Mouse (Mus musculus) CH12.LX (cell line): ENCODE measurements around the gene Rft1. TPM values are rescaled to one million over a fixed set of nuclear protein-coding genes. Genes with fewer than 3 reads are reported as not detected.

ENCODE experiments used
- DNase-seq: peaks from one replicate; pipeline ENCODE4 v3.0.0-alpha.2; 2013; ENCODE audit errors: extremely low read depth
- H3K27ac ChIP-seq: 2 replicates; pipeline ENCODE4 v1.5.1; 2012; ENCODE audit warnings: low read depth, mild to moderate bottlenecking, control low read depth, moderate library complexity; ENCODE audit not compliant: insufficient read depth
- H3K27me3 ChIP-seq: replicated peaks from 2 replicates; pipeline ENCODE3; 2012; ENCODE audit warnings: inconsistent platforms
- H3K36me3 ChIP-seq, 2 experiments: replicated peaks in 1 of 2; 2 replicates each; pipeline versions ENCODE3 to v1.6.1; 2012; ENCODE audit warnings: inconsistent platforms in 1 of 2, low read length in 1 of 2, mild to moderate bottlenecking in 1 of 2, mixed read lengths in 1 of 2, moderate library complexity in 1 of 2; ENCODE audit not compliant: control insufficient read depth in 1 of 2, insufficient read depth in 1 of 2
- H3K4me1 ChIP-seq, 2 experiments: 2 replicates each; pipeline ENCODE4 v1.6.1; 2012; ENCODE audit warnings: inconsistent platforms in 1 of 2, moderate library complexity in 1 of 2; ENCODE audit not compliant: insufficient read depth in 2 of 2, control insufficient read depth in 1 of 2
- H3K4me2 ChIP-seq: 2 replicates; pipeline ENCODE4 v1.6.1; 2012; ENCODE audit warnings: low read depth, mild to moderate bottlenecking, control low read depth; ENCODE audit not compliant: poor library complexity, insufficient read depth, severe bottlenecking
- H3K4me3 ChIP-seq, 3 experiments: fragments of 150-350 bp in 1 of 3; sonication (generic) in 1 of 3; replicated peaks in 1 of 3; 2 replicates each; pipeline versions ENCODE3 to v1.5.1; 2011 to 2012; ENCODE audit warnings: low read depth in 2 of 3, low read length in 2 of 3, mild to moderate bottlenecking in 2 of 3, moderate library complexity in 2 of 3, control low read depth in 1 of 3, improper control_type of control experiment in 1 of 3, inconsistent platforms in 1 of 3, mixed read lengths in 1 of 3; ENCODE audit not compliant: poor library complexity in 1 of 3
- H3K79me2 ChIP-seq: replicated peaks from 2 replicates; pipeline ENCODE4 v1.6.1; 2012; ENCODE audit warnings: mild to moderate bottlenecking, moderate library complexity; ENCODE audit not compliant: control insufficient read depth, poor library complexity, insufficient read depth, severe bottlenecking; ENCODE audit errors: extremely low read depth
- H3K9ac ChIP-seq: 2 replicates; pipeline ENCODE4 v1.6.1; 2012; ENCODE audit warnings: low read depth, mild to moderate bottlenecking, control low read depth, moderate library complexity; ENCODE audit not compliant: insufficient read depth
- H3K9me3 ChIP-seq: replicated peaks from 2 replicates; pipeline ENCODE3; 2012; ENCODE audit warnings: low read length, inconsistent platforms, mixed read lengths
- CTCF ChIP-seq, 2 experiments: IDR thresholded peaks in 1 of 2; conservative IDR thresholded peaks in 1 of 2; 2 replicates each; pipeline ENCODE4 v1.5.1; 2011 to 2012; ENCODE audit warnings: low read depth in 2 of 2, low read length in 2 of 2, improper control_type of control experiment in 1 of 2, inconsistent platforms in 1 of 2, mild to moderate bottlenecking in 1 of 2, moderate library complexity in 1 of 2
- ELF1 ChIP-seq: IDR thresholded peaks from 2 replicates; pipeline ENCODE4 v1.6.1; 2014; ENCODE audit warnings: low read depth, mild to moderate bottlenecking, inconsistent platforms, low read length, improper control_type of control experiment
- ETS1 ChIP-seq: conservative IDR thresholded peaks from 2 replicates; pipeline ENCODE4 v1.6.1; 2012; ENCODE audit warnings: low read depth, mild to moderate bottlenecking, inconsistent platforms, low read length, improper control_type of control experiment, moderate library complexity
- HCFC1 ChIP-seq: IDR thresholded peaks from 2 replicates; pipeline ENCODE4 v1.6.1; 2012; ENCODE audit warnings: low read depth, mild to moderate bottlenecking, inconsistent platforms, low read length, improper control_type of control experiment
- JUND ChIP-seq: conservative IDR thresholded peaks from 2 replicates; pipeline ENCODE4 v1.6.1; 2011; ENCODE audit warnings: low read depth, low read length, improper control_type of control experiment
- KAT2A ChIP-seq: IDR thresholded peaks from 2 replicates; pipeline ENCODE4 v1.6.1; 2012; ENCODE audit warnings: low read length, improper control_type of control experiment, inconsistent platforms; ENCODE audit not compliant: insufficient replicate concordance
- MAZ ChIP-seq: IDR thresholded peaks from 2 replicates; pipeline ENCODE4 v1.6.1; 2012; ENCODE audit warnings: low read depth, mild to moderate bottlenecking, inconsistent platforms, low read length, improper control_type of control experiment, moderate library complexity
- MEF2A ChIP-seq: IDR thresholded peaks from 2 replicates; pipeline ENCODE4 v1.6.1; 2014; ENCODE audit warnings: low read depth, mild to moderate bottlenecking, inconsistent platforms, low read length, improper control_type of control experiment, borderline replicate concordance
- MYC ChIP-seq: IDR thresholded peaks from 2 replicates; pipeline ENCODE4 v1.6.1; 2011; ENCODE audit warnings: low read depth, mild to moderate bottlenecking, improper control_type of control experiment, low read length
- PAX5 ChIP-seq: IDR thresholded peaks from 2 replicates; pipeline ENCODE4 v1.6.1; 2012; ENCODE audit warnings: low read length, inconsistent platforms, mixed read lengths
- POLR2AphosphoS2 ChIP-seq: IDR thresholded peaks from 2 replicates; pipeline ENCODE4 v1.6.1; 2011; ENCODE audit warnings: low read depth, low read length, improper control_type of control experiment
- RAD21 ChIP-seq: IDR thresholded peaks from 2 replicates; pipeline ENCODE4 v1.6.1; 2011; ENCODE audit warnings: low read depth, mild to moderate bottlenecking, low read length, improper control_type of control experiment, moderate library complexity
- SMC3 ChIP-seq: IDR thresholded peaks from 2 replicates; pipeline ENCODE4 v1.6.1; 2011; ENCODE audit warnings: low read depth, low read length, improper control_type of control experiment
- TCF12 ChIP-seq: IDR thresholded peaks from 2 replicates; pipeline ENCODE4 v1.6.1; 2014; ENCODE audit warnings: low read depth, mild to moderate bottlenecking, inconsistent platforms, low read length, improper control_type of control experiment
- UBTF ChIP-seq: IDR thresholded peaks from 2 replicates; pipeline ENCODE4 v1.6.1; 2012; ENCODE audit warnings: low read depth, mild to moderate bottlenecking, inconsistent platforms, low read length, improper control_type of control experiment, moderate library complexity
- ZC3H11A ChIP-seq: IDR thresholded peaks from 2 replicates; pipeline ENCODE4 v1.6.1; 2012; ENCODE audit warnings: low read depth, mild to moderate bottlenecking, inconsistent platforms, low read length, improper control_type of control experiment
- ZKSCAN1 ChIP-seq: IDR thresholded peaks from 2 replicates; pipeline ENCODE4 v1.6.1; 2012; ENCODE audit warnings: low read depth, inconsistent platforms, low read length, improper control_type of control experiment, borderline replicate concordance
- ZMIZ1 ChIP-seq: IDR thresholded peaks from 2 replicates; pipeline ENCODE4 v1.6.1; 2012; ENCODE audit warnings: low read depth, mild to moderate bottlenecking, inconsistent platforms, low read length, improper control_type of control experiment
- dilution Hi-C: fragments of 300-500 bp; cut with MboI; formaldehyde crosslinking; loops from 2 replicates; pipeline ENCODE4 v1.14.3; 2020; ENCODE audit warnings: low sequenced_read_pairs; ENCODE audit not compliant: extremely low pct_unique_long_range_greater_than_20kb, extremely low pct_ligation_motif_present
- in situ Hi-C: fragments of 300-500 bp; cut with MboI; formaldehyde crosslinking; loops from 3 replicates; pipeline ENCODE4 v1.14.3; 2019; ENCODE audit warnings: low sequenced_read_pairs, low pct_ligation_motif_present, low pct_unique_long_range_greater_than_20kb, mixed read lengths
- polyA plus RNA-seq: library from polyadenylated mRNA; unstranded; fragments of >175 nt; gene quantifications from 2 replicates; pipeline ENCODE4 v1.2.1, GENCODE M21; 2012; ENCODE audit warnings: low read depth; ENCODE audit not compliant: insufficient read length
- total RNA-seq, 2 experiments: library from RNA; depleted of rRNA; stranded (reverse); fragments of 300-350 nt in 1 of 2; fragments of >200 nt in 1 of 2; gene quantifications; 2 replicates each; pipeline ENCODE4 v1.2.3; 2012 to 2014

The Rft1 gene
- total and polyA plus RNA-seq, 3 experiments, result 13.5 to 26.0 (median 17.7) TPM

GRCm38 (mm10) chr14:30626756-30627742 lies 27.1 kb upstream of the Rft1 start (continued):
- no peak for TF ChIP-seq JUND
- TF ChIP-seq TCF12, result no peak
- TF ChIP-seq UBTF, result peak; percentile 3
- TF ChIP-seq MEF2A, result no peak; the same call in 1 of the 2 replicates

- Histone ChIP-seq H3K36me3 (peaks cover 0 to 13% of the 10 kb centered on the region in 2 experiments), H3K27ac (no peak overlapping the region; the same call in 1 of the 2 replicates), H3K9ac (no peak overlapping the region), H3K4me1 (peaks cover 38 to 72% of the 10 kb centered on the region in 2 experiments), H3K4me3 (no peak overlapping the region), H3K4me2 (no peak overlapping the region), H3K27me3 (no peaks in the 10 kb centered on the region), H3K79me2 (peaks cover 27% of the 10 kb centered on the region), H3K9me3 (no peaks in the 10 kb centered on the region)
- no peak for TF ChIP-seq MAZ
- no peak for TF ChIP-seq UBTF
- TF ChIP-seq ELF1, result no peak
- TF ChIP-seq PAX5, result no peak
- TF ChIP-seq SMC3, result no peak
- no peak for TF ChIP-seq RAD21
- TF ChIP-seq ZMIZ1, result no peak
- TF ChIP-seq TCF12, result no peak
- no peak for TF ChIP-seq ETS1
- TF ChIP-seq POLR2AphosphoS2, result no peak
- TF ChIP-seq CTCF (conservative IDR thresholded peaks at IDR 0.05 in 1 of 2, IDR thresholded peaks at IDR 0.05 in 1 of 2; ENCODE audit: low read depth in 2 of 2, low read length in 2 of 2), result no peak
- no peak for TF ChIP-seq KAT2A
- TF ChIP-seq HCFC1, result no peak
- DNase-seq, result no peak
- dilution Hi-C loops (no loop called here), in situ Hi-C loops (loop anchor here (5.0 kb wide), 1 partner anchor 41 kb away; no protein-coding TSS in a partner anchor)
Measured at GRCm38 (mm10) chr14:30628235-30628634, 25.9 kb upstream of the Rft1 start.

DNA sequence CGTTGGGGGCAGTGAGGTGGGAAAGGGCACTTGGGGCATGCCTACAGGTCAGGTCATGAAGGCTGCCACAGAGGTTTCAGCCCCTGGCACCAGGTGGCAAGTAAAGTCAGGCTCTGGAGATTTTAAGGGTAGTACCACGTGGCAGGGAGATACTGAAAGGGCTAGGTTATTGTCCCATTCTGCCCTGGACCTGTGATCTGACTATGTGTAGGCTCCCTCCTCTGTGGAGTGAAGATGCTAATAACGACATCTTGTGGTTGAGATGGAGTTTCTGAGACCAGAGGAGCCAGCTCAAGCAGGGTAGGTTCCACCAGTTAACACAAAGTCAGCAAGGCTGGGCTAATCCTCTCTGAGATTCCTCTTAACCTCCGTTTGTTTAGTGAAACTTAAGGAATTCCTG lies 24.3 kb upstream of the Rft1 start:
- peak; percentile 37 for TF ChIP-seq RAD21
- peak in 1 of 2 experiments; percentile 52; a peak in 1 of 4 replicates for TF ChIP-seq CTCF (conservative IDR thresholded peaks at IDR 0.05 in 1 of 2, IDR thresholded peaks at IDR 0.05 in 1 of 2; ENCODE audit: low read depth in 2 of 2, low read length in 2 of 2)
- no peak for TF ChIP-seq ZC3H11A
- peak; percentile 96 for TF ChIP-seq ZKSCAN1
- TF ChIP-seq SMC3, result peak; percentile 33
- peak; percentile 60; the same call in 1 of the 2 replicates for TF ChIP-seq MYC
- no peak for TF ChIP-seq ZMIZ1
- dilution Hi-C loops, result no loop called here
- Histone ChIP-seq H3K9ac (no peak overlapping the region), H3K36me3 (no peaks in the 10 kb centered on the region), H3K4me3 (no peak overlapping the region), H3K79me2 (peaks cover 11% of the 10 kb centered on the region), H3K27ac (no peak overlapping the region), H3K9me3 (no peaks in the 10 kb centered on the region), H3K4me1 (peaks cover 38 to 79% of the 10 kb centered on the region in 2 experiments), H3K4me2 (no peak overlapping the region), H3K27me3 (no peaks in the 10 kb centered on the region)
- in situ Hi-C loops, result loop anchor here (5.0 kb wide), 1 partner anchor 43 kb away; no protein-coding TSS in a partner anchor
- DNase-seq, result peak; percentile 38
